Mouse (Mus musculus): ENCODE results near the gene Ablim1.

Ablim1 gene

DNA sequence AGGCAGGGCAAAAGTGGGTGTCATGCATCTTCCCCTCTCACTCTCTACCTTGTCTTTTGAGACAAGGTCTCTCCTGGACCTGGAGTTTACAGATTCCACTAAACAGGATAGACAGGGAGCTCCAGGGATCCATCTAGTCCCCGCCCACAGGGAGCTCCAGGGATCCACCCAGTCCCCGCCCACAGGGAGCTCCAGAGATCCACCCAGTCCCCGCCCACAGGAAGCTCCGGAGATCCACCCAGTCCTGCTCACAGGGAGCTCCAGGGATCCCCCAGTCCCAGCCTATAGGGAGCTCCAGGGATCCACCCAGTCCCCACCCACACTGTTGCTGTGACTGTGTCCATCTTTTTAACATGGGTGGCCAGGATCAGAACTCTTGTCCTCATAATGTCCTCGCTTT lies 16.7 kb downstream of the Ablim1 start:
- DNase-seq = peak; percentile 50

DNA sequence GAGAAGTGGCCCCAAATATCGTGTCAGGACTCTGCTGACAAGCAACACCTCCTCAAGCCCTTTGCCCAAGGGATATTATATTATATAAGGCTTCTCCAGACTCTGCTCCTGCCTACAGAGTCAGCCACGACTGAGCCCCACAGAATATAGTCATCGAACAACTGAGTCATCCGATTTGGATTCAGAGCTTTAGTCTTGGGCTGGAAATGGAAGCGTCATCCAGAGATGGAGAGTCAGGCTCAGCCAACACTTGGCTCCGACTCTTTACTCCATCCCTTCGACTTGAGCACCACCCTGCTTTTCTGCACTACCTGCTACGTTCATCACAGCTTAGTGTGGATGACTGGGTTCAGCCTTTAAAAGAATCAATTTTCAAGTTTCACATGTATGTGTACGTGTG lies 17.3 kb downstream of the Ablim1 start:
- no peak for DNase-seq

DNA sequence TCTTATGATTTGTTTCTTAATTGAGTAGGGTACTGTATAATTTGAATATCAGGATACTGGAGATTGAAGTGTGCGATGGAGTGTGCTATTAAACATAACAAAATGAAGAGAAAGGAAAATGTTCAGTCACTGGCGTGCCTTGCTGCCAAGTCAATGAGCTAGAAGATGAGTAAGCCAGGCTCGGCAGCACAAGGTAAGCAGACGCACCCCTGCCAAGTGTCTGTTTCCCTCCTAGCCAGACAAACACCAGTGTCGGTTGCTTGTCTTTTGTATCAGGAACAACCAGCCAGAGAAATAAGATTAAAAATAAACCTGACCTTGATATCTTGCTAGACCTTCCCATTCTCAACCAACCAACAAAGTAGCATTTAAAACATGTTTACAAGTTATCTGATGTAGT lies 18.2 kb downstream of the Ablim1 start:
- peak; percentile 74 for DNase-seq

- no peak for DNase-seq
Observed at GRCm38 (mm10) chr19:57295521-57295920, 19.2 kb downstream of the Ablim1 start.

- peak; percentile 59 for DNase-seq
Observed at GRCm38 (mm10) chr19:57294356-57294755, 20.4 kb downstream of the Ablim1 start.

DNA sequence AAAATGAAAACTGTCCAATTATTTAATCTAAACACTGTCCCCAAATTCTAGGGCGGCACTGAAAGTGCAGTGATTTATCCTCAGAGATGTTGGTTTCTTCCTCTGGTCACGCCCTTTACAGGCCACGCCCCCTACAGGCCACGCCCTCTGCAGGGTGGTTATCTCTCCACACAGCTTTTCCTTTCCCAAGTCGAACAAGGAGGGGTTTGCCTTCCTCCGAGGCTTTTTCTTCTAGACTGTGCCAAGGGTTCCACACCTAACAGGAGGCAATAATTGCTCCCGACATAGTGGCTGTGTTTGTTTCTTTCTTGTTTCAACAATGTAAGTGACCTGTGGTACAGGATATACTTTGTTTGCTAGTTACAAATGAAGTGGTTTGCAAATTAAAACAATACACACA lies 21.0 kb downstream of the Ablim1 start:
- DNase-seq = no peak

GRCm38 (mm10) chr19:57283310-57283709 lies 31.4 kb downstream of the Ablim1 start:
- DNase-seq = no peak

DNA sequence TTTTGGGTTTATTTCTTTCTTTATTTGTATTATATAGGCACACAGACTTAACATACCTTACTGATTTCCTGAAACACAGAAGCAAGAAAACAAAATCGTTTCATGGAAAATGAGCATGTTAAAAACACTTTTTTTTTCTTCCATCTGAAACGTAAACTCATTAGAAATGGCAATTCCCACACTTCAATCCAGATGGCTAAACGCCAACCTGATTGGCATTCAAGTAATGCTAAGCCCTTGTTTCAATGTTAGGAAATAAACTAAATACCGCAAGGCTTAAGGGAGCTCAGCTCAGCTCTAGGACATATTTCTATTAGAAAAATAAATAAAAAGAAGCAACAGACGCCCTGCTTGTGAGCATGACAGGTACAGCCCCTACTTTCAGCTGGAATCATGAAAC lies 32.1 kb downstream of the Ablim1 start:
- no peak for DNase-seq

DNA sequence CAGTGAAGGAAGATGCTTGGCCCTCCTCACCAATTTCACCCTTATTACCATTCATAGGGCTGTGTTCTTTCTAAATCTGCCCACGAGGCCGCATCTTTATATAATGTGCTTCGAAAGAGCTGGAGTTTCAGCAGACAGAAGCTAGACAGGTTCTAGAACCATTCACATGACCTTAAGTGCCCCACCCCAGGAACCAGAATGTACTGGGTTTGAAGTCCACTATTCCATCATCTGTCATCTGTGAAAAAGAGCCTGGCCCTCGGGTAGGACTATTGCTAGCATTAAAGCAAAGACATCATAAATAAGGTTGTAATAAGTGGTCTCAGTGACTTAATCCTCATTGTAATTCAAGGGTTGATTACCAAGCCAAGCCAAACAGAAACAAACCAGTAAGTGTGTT lies 35.1 kb downstream of the Ablim1 start:
- DNase-seq = no peak

- DNase-seq = no peak
Observed at GRCm38 (mm10) chr19:57278263-57278662, 36.5 kb downstream of the Ablim1 start.

DNA sequence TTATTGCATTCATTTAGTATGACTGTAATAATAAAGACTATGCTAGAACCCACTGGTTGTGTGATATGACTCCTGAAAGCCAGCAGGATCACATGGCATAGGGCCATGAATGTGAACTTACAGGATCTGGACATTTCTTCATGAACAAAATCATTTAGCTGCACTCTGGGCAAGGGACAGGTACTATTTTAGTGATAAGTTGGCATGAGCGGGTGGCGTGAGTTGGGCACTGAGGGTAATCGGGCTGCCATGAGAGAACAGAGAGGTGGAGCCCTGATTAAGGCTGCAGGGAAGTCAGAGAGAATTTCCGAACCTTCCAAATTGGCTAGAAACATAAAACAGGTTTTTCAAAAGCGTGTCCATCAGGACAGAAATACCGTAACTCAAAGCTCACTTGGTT lies 37.7 kb downstream of the Ablim1 start:
- DNase-seq = no peak

DNA sequence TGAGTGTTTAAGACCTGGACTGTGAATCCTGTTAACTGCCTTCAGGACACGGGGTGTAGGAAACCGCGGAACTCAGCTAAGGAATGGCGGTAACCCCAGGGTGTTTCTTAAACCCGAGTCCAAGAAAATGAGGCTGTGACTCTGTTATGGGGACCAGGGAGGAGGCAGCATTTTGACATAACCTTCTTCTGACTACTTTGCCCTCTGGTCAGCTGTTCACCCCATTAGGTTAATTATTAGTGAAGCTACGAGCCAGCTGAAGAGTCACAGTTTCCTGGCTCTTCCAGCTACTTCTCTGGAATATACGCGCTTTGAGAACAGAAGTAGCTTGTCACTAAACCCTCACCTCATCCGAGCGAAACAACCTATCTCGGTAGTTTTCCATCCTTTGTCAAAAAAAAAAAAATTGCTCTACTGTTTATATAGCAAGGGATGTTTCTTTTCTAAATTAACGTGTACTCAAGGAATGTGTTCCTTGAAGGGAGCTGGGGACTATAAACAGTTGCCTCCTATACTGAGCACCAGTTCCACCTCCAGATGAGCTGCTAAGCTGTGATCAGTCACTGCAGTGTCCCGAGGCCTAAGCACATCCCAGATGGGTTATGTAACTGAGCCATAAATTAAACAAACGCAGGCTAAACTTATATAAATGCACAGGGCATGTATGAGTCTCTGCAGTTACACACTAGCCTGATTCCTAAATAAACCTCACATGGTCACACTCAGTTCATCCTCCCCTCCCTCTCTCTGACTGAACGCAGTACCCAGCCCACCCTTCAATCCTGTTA lies 39.4 kb downstream of the Ablim1 start:
- no peak for DNase-seq

GRCm38 (mm10) chr19:57274717-57275116 lies 40.0 kb downstream of the Ablim1 start:
- DNase-seq = peak; percentile 69

DNA sequence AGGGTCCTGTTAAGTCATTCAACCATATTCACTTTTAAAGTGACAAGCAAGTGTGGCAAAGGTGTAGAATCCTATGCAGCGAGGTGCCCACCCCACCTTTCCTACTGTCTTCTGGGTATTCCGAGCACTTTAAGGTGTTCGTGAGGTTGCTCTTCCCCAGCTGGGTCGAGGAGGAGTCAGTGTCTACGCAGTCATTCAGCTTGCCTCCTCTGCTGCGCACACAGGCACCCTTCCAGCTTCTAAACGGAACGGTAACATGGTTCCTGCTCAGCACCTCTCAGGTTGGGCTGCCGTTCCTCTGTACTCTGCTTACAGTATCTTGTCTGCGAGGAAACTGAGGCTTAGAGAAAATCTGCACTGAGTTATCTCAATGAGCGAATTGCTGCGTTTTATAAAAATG lies 40.4 kb downstream of the Ablim1 start:
- DNase-seq = peak; percentile 62

DNA sequence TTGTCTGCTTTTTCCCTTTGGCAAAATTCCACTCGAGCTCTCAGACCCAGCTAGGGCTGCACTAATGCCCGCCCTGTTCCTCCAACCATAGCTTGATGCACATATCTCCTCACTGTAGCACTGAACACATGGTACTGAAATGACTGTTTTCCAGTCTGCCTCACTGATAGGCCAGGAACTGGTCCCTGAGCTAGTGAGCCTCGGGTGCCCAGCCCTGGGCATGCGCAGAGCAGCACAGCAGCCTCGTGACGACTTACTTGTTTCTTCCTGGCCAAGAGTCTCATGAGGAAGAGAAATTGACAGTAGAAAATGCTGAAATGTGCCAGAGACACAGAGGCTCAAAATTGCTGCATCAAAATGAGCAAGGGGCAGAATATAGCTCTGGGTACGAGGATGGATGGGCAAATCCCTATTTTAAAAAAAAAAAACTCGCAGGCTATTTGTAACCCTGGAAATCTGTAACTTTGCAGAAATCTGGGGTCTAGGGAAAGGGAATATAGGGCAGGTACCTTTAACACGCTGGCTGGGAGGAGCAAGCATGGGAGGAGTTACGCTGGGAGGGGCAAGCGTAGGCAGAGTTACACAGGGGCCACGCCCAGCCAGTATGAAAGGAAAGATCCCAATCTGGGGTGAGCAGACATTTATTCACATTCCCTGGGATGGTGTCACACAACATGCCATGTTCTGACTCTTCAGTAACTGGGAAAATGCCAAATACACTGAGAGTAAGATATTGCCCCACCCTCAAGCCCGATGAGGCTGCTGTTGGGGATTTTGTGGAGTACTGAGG lies 41.7 kb downstream of the Ablim1 start:
- DNase-seq = peak; percentile 81

GRCm38 (mm10) chr19:57271757-57272156 lies 43.0 kb downstream of the Ablim1 start:
- no peak for DNase-seq

DNA sequence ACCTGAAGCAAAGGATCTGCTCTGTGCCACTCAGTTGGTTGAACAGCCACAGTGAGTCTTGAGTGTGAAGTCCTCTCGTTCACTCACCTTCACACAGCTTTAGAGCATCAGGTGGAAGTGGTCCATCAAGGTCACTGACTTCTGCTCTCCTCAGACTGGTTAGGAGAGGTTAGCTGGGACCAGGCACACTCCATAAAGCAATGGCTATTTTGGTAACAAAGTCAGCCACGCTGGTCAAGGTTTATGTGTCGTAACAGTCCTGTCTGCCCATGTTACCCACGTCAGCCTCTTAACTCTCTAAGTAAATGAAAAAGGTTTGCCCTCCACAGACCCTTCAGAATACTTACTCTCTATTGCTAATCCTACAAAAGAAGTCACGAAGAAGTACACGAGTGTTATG lies 44.0 kb downstream of the Ablim1 start:
- no peak for DNase-seq

GRCm38 (mm10) chr19:57269791-57270190 lies 44.9 kb downstream of the Ablim1 start:
- no peak for DNase-seq

DNA sequence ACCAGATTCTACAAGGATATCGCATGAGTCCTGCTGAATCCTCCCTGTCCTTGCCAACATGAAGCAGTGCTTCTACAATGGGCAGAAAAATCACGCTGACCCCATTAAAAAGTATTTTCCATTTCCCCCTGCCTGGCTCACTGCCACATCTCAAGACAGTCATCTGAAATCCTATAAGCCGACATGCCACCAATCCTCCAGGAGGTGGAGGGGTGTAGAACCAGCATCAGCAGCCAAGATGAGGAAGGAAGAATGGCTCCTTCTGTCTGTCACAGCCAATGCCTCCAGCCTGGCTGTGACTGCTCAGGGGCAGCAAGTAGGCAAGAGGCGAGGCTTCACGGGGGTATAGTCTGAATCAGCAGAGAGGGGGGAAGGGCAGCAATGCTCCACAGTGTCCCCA lies 47.2 kb downstream of the Ablim1 start:
- DNase-seq = no peak

DNA sequence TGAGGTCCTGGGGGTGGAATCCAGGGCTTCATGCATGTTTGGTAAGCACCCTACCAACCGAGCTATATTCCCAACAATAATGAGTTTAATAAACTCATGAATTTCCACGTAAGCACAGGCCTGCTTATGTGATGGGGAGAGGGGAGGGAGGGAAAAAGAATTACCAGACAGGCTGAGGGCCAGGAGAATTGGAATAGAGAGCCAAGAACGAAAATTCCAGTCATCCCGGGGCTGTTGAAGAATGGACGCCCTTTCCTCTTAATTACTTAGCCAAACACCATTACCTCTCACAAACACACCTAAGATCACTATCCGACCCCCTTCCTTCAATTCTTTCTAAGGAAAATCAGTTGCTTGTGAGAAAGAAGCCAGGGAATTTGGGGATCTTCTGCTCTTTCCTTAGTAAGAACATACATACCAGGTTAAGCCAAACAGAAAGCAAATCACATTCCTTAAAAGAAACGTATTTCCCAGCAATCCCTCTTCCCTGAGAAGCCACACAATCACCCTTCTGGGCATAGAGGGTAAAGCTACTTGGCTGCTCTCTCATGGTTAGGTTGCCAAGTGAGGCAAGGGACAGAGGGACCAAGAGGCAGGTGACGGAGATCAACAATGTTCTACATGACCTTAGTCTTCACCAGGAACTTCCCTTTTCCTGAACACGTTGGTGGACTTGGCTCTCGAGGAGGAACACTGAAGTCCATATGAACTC lies 48.2 kb downstream of the Ablim1 start:
- no peak for DNase-seq

DNA sequence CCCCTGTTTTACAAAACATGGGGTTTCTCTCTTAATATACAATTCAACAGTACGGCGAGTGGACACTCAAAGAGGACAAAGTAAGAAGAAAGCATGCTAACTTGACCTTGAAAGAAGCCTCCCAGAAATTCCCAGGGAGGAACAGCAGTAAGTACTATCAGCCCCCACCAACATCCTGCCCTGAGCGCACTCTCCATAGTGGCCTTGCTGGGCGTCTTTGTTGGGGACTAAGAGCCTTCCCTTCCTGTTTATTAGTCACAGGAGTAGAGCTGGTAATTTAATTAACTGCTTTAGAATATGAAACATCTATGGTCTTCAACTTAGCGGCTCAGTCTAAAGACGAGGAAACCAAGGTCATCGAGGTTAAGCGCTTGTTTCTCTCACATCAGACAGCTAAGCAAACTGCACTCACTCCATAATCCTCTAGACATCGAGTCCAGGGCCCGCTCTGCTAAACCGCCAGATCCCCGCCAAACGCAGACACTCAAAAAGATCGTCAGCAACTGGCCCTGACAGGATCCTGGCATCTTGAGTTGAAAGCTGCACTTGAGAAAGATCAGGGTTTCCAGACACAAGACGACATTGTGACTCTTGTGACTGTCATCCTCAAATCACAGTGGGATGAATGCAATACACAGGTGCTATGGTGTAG lies 50.3 kb downstream of the Ablim1 start:
- no peak for DNase-seq

GRCm38 (mm10) chr19:57257801-57258200 lies 56.9 kb downstream of the Ablim1 start:
- DNase-seq = no peak

DNA sequence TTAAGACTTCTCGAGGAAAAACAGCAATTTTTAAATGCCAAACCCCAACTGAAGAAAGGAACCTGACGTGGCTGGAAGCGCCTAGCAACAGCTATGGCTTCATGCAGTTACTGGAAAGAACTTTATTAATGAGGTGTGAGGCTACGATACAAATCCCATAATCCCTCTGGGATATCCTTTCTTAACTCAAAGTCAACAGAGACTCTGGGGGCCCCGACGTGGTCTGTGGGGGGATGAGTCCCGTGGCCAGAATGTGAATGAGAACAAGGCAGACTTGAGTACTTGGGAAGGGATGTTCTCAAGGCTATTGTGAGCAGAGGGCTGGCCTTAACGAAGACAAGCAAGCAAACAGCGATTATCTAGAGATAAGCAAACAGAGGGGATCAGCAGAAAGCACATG lies 58.1 kb downstream of the Ablim1 start:
- no peak for DNase-seq

Data from cerebellum, adult 11-12 months (tissue).